Mouse (Mus musculus) heart, embryonic 16.5 days (tissue): Measurements from ENCODE around the gene Ing4. TPM values are rescaled to one million over a fixed set of nuclear protein-coding genes. Genes with fewer than 3 reads are reported as not detected.

Experiments
- ATAC-seq: fragments of 200-750 bp; cut with Nextera tagmentation; replicated peaks from 2 replicates; pipeline ENCODE4 v1.8.0; 2017; ENCODE audit warnings: moderate number of reproducible peaks; ENCODE audit not compliant: insufficient read depth, low FRiP score; ENCODE audit errors: extremely low read depth
- H3K27ac ChIP-seq: fragments of 300-500 bp; sonication (generic); 2 replicates; pipeline ENCODE4 v1.5.1; 2014; ENCODE audit warnings: mild to moderate bottlenecking, low read length, control low read depth, moderate library complexity
- H3K27me3 ChIP-seq: fragments of 300-500 bp; sonication (generic); 2 replicates; pipeline ENCODE4 v1.6.1; 2014; ENCODE audit warnings: low read length, mixed read lengths; ENCODE audit not compliant: control insufficient read depth, insufficient read depth
- H3K36me3 ChIP-seq: fragments of 300-500 bp; sonication (generic); 2 replicates; pipeline ENCODE4 v1.6.1; 2014; ENCODE audit not compliant: control insufficient read depth, insufficient read depth
- H3K4me1 ChIP-seq: fragments of 300-500 bp; sonication (generic); 2 replicates; pipeline ENCODE4 v1.6.1; 2014; ENCODE audit warnings: low read length, mixed read lengths; ENCODE audit not compliant: control insufficient read depth, insufficient read depth
- H3K4me2 ChIP-seq: fragments of 300-500 bp; sonication (generic); 2 replicates; pipeline ENCODE4 v1.6.1; 2014; ENCODE audit warnings: low read depth, mild to moderate bottlenecking, control low read depth, low read length
- H3K4me3 ChIP-seq: fragments of 300-500 bp; sonication (generic); 2 replicates; pipeline ENCODE4 v1.5.1; 2014; ENCODE audit warnings: mild to moderate bottlenecking, control low read depth, low read length
- H3K9ac ChIP-seq: fragments of 300-500 bp; sonication (generic); 2 replicates; pipeline ENCODE4 v1.6.1; 2014; ENCODE audit warnings: low read length, control low read depth
- H3K9me3 ChIP-seq: fragments of 300-500 bp; sonication (generic); replicated peaks from 2 replicates; pipeline ENCODE4 v1.6.1; 2016; ENCODE audit warnings: low read length; ENCODE audit not compliant: control insufficient read depth
- WGBS: fragments of 180-500 bp; shearing (Covaris S2); extraction: QIAGEN DNeasy Blood & Tissue Kit; methylation state at CpG from one replicate; pipeline ENCODE4 v1.1.7; 2014; 5-methylcytosine and 5-hydroxymethylcytosine counted together
- polyA plus RNA-seq: library from polyadenylated mRNA; unstranded; fragments of >200 nt; fragmentation: Nextera tagmentation; extraction: Ambion mirVana; gene quantifications from 2 replicates; pipeline ENCODE4 v1.2.1, GENCODE M21; 2015

The Ing4 gene
- polyA plus RNA-seq, 1 experiment from 2014 or later = 77.5 TPM

DNA sequence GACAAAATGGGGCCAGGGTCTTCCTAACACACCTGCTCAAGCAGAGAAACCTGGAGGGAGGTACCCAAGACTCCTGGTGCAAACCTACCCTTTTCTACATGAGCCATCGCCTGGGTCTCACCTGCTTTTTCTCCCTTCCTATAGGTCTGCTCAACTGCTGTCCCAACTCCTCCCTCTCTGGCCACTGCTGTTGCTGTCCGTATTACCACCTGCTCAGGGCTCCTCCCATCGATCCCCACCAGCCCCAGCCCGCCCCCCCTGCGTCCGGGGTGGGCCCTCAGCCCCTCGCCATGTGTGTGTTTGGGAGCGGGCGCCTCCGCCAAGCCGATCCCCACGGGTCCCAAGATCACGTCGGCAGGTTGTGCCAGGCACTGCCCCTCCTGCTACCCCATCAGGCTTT lies 40.5 kb upstream of the Ing4 start:
- Histone ChIP-seq H3K9me3 (no peaks in the 10 kb centered on the region), H3K4me3 (no peak overlapping the region), H3K27me3 (peaks cover 65% of the 10 kb centered on the region), H3K9ac (no peak overlapping the region), H3K27ac (no peak overlapping the region), H3K4me2 (no peak overlapping the region), H3K36me3 (no peaks in the 10 kb centered on the region), H3K4me1 (peaks cover 21% of the 10 kb centered on the region)
- ATAC-seq = no peak
- 34% methylated on average over 14 of the region's 14 CpGs for WGBS

DNA sequence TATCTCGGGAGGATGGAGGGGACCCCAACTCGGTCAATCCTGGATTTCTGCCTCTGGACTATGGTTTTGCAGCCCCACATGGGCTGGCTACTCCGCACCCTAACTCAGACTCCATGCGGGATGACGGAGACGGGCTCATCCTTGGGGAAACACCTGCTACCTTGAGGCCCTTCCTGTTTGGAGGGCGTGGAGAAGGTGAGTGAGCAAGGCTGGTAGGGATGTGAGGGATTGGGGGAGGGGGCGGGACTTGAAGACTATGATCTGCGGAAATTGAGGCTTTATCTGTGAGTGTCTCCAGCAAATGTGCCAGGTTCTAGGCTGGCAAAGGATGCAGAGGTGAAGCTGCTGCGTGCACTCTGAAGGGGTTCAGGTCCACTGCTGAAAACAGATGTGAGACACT lies 40.0 kb upstream of the Ing4 start:
- Histone ChIP-seq H3K9me3 (no peaks in the 10 kb centered on the region), H3K9ac (no peak overlapping the region), H3K36me3 (no peaks in the 10 kb centered on the region), H3K4me3 (no peak overlapping the region), H3K4me2 (no peak overlapping the region), H3K27ac (no peak overlapping the region), H3K4me1 (peaks cover 24% of the 10 kb centered on the region), H3K27me3 (peaks cover 60% of the 10 kb centered on the region)
- WGBS = 26% methylated on average over 10 of the region's 10 CpGs
- no peak for ATAC-seq

DNA sequence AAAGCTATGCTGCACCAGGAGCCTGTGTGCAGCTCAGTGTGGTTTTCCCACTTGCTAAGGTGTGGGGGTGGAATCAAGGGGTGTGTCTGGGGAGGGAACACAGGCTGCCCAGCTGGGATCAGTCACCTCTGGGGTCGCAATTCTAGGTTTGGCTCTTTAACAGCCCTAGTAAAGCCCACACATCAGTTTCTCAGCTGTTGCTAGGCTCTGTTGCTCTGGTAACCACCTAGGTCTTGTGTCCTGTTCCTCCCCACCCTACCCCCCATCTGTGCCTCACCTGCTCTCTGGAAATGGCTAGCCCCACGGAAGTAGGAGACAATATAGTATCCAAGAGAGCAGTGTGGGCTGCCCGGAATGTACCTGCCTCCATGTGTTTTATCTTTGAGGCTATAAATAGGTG lies 35.9 kb upstream of the Ing4 start:
- peaks cover 22% of the 10 kb centered on the region for H3K27me3 ChIP-seq

DNA sequence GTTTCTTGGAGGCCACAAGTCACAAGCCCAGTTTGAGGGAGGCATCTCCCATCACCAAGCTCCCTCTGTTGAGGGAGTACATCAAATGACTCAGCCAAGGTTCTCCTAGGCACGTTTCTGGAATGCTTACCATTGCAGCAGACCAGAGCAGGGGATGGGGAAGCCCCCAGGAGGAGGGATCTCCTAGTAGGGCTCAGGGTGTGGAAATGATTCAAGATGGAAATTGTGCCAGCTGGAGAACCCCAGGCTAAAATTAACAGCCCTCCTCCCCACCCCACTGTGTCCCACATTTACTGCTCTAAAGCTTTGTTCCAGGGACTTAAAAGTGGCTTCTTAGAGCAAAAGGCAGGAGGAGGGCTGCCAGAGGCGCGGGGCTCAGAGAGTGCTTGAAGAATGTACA lies 34.5 kb upstream of the Ing4 start:
- H3K4me2 ChIP-seq = no peak overlapping the region; the same call in 1 of the 2 replicates
- 34% methylated on average over 3 of the region's 3 CpGs for WGBS
- peaks cover 9% of the 10 kb centered on the region for H3K27me3 ChIP-seq
- no peaks in the 10 kb centered on the region for H3K36me3 ChIP-seq
- peaks cover 20% of the 10 kb centered on the region for H3K4me1 ChIP-seq
- no peaks in the 10 kb centered on the region for H3K9me3 ChIP-seq
- H3K9ac ChIP-seq = no peak overlapping the region
- no peak overlapping the region for H3K4me3 ChIP-seq
- ATAC-seq = no peak
- H3K27ac ChIP-seq = no peak overlapping the region

More for the DNA sequence above, 35.9 kb upstream of the Ing4 start:
- 22% methylated on average over 3 of the region's 3 CpGs for WGBS
- Histone ChIP-seq H3K4me1 (peaks cover 17% of the 10 kb centered on the region), H3K4me2 (peak overlapping the region; percentile 53), H3K9ac (peak overlapping the region; percentile 31), H3K36me3 (no peaks in the 10 kb centered on the region), H3K27ac (no peak overlapping the region), H3K9me3 (no peaks in the 10 kb centered on the region), H3K4me3 (peak overlapping the region; percentile 10; the same call in 1 of the 2 replicates)
- no peak for ATAC-seq

DNA sequence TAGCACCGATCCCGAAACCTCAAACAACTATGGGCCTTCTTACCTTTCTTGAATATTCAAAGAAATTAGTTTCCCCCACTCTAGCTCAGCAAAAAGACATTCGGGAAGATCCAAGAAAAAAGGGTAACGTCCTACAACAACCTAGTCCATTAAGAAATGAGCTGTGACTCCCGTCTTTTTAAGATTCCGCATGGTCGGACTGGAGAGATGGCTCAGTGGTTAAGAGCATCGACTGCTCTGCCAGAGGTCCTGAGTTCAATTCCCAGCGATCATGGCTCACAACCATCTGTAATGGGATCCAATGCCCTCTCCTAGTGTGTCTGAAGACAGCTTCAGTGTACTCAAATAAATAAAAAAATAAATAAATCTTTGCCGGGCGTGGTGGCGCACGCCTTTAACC lies 31.5 kb upstream of the Ing4 start:
- Histone ChIP-seq H3K4me3 (peak overlapping the region; percentile 79), H3K36me3 (peaks cover 10% of the 10 kb centered on the region), H3K9me3 (no peaks in the 10 kb centered on the region), H3K4me2 (peak overlapping the region; percentile 82), H3K9ac (peak overlapping the region; percentile 74), H3K4me1 (peaks cover 26% of the 10 kb centered on the region), H3K27ac (no peak overlapping the region; the same call in 1 of the 2 replicates), H3K27me3 (no peaks in the 10 kb centered on the region)
- 39% methylated on average over 13 of the region's 13 CpGs for WGBS
- ATAC-seq = no peak

DNA sequence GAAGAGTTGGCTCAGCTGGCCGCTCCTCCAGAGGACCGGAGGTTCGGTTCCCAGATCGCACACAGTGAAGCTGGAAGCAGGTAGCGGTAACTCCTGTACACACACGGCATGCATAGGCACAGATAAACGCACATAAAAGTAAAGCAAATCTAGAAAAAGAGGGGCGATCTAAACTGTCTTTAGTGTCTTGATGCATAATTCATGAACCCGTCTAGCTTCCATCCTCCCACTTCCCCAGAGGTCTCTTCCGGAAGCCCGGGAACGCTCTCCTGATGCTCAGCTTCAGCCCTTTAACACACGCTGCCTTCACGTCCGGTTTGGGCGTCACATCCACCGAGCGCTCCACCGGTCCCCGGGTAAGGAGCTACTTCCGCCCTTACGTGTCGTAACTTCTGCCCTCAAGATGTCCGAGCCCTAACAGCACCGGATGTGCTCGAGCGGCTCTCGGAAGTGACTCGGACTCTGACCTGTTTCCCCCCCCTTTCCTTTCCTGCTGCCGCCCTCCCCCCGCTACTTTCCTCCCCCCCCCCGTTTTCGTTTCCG lies 30.9 kb upstream of the Ing4 start:
- Histone ChIP-seq H3K27me3 (no peaks in the 10 kb centered on the region), H3K4me2 (peak overlapping the region; percentile 83), H3K9ac (peak overlapping the region; percentile 94), H3K36me3 (peaks cover 12% of the 10 kb centered on the region), H3K9me3 (no peaks in the 10 kb centered on the region), H3K4me3 (peak overlapping the region; percentile 79), H3K27ac (peak overlapping the region; percentile 99), H3K4me1 (peaks cover 21% of the 10 kb centered on the region)
- WGBS = under 1% methylated on average over 32 of the region's 34 CpGs
- peak; percentile 97 for ATAC-seq

DNA sequence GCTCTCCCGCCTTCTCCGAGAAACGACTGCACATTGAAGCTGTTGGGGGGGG lies 30.6 kb upstream of the Ing4 start, which contains the start of gene Zfp384:
Gene Zfp384, plus strand, starts transcription at position 17 of the 52 bp plus-strand sequence.
- ATAC-seq = no peak
- Histone ChIP-seq H3K9ac (peak within 1 kb of the TSS; percentile 94), H3K4me2 (peak within 1 kb of the TSS; percentile 83), H3K9me3 (no peaks in the 10 kb centered on the region), H3K27ac (peak within 1 kb of the TSS; percentile 99), H3K36me3 (peaks cover 14% of the 10 kb centered on the region), H3K4me3 (peak within 1 kb of the TSS; percentile 79), H3K27me3 (no peaks in the 10 kb centered on the region), H3K4me1 (peaks cover 19% of the 10 kb centered on the region)
- WGBS = 0% methylated on average over 3 of the region's 3 CpGs

DNA sequence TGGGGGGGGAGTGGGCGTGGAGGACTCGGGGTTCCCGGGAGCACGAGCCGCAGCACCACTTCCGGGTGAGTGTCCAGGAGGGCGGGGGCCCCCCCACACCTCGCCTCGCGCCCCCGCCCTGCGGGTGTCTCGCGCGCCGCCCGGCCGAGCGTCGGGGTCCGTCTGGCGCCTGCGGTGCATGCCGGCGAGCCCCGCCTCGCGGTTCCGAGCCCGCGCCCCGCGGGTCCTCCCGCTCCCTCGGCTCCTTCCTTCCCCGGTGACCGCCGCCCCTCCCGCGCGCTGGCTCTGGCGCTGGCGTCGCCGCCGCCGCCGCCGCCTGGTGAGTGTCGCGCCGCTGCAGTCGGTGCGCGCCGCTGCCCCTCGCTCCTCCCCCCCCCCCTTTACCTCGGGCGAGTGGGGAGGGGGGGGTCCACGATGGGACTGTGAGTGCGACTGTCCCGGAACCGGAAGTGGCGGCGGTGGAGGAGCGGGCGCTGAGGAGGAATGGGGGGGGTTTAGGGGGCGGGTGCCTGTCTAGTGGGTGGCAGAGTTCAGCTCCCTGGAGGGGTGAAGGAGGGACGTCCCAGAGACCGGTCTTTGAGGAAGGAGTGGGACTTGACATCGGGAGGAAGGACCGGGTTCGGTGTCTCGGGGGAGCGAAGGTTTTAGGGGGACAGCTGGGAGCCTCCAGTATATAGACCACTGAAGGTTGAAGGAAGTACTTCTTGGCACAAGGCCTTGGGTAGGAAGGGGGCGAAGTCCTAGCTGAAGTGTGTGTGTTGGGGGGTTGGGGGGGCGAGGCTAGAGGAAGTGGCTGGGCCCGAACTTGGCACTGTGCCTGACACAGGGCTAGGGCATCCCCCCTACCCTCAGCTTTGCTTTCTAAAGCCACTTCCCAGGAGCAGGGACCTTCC lies 30.1 kb upstream of the Ing4 start:
- peak; percentile 82 for ATAC-seq
- peaks cover 14% of the 10 kb centered on the region for H3K4me1 ChIP-seq
- WGBS = under 1% methylated on average over 62 of the region's 78 CpGs
- no peaks in the 10 kb centered on the region for H3K27me3 ChIP-seq
- H3K36me3 ChIP-seq = peaks cover 14% of the 10 kb centered on the region
- peak overlapping the region; percentile 94 for H3K9ac ChIP-seq
- H3K27ac ChIP-seq = peak overlapping the region; percentile 99
- peak overlapping the region; percentile 83 for H3K4me2 ChIP-seq
- H3K9me3 ChIP-seq = no peaks in the 10 kb centered on the region
- peak overlapping the region; percentile 79 for H3K4me3 ChIP-seq

DNA sequence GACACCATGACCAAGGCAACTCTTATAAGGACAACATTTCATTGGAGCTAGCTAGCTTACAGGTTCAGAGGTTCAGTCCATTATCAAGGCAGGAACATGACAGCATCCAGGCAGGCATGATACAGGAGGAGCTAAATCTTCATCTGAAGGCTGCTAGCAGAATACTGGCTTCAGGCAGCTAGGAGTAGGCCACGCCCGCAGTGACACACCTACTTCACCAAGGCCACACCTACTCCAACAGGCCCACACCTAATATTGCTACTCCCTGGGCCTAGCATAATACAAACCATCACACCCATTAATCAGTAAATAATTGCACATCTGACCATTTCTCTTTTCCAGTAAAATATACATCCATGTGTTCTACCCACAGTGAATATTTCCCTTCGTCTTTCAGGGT lies 21.9 kb upstream of the Ing4 start:
- Histone ChIP-seq H3K27me3 (no peaks in the 10 kb centered on the region), H3K4me1 (no peaks in the 10 kb centered on the region), H3K9ac (no peak overlapping the region), H3K9me3 (no peaks in the 10 kb centered on the region), H3K4me3 (no peak overlapping the region), H3K27ac (no peak overlapping the region), H3K4me2 (no peak overlapping the region), H3K36me3 (peaks cover 21% of the 10 kb centered on the region)
- ATAC-seq = no peak
- WGBS = 95% methylated on average over 3 of the region's 3 CpGs
